In the genomic region with DNA sequence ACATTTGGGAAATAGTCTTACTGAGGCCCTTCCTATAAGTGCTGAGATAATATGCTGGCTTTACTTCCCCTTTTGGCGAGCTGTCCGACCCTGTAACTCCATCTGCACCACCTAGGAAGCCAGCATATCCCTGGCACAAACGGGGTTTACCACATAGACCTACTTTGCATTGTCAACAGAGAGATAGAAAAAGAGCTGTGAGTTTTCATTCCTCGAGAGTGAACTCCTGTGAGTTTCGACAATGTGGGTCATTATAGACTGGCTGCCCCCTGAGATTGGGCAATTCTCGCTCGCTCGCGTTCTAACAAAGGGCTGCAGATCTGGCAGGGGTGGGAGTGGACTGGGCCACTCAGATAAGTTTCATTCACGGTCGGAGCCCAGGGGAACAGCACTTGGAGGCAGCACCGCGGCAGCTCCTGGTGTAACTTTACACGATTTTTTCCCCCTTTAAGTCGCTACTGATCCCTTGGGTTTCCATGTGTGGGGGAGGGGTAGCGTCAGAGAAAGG, we compare ENCODE assay signal across 8 mouse cellular contexts.
DNase-seq lines count a peak whose midpoint lies in the region; ATAC-seq and TF ChIP-seq lines count a peak whose summit lies in the region.

No protein-coding gene starts in this region.

- TF ChIP-seq CTCF in liver, postnatal 0 days (IDR thresholded peaks at IDR 0.05; ENCODE audit: low read depth): no peak

- H3K4me2 ChIP-seq in embryonic facial prominence, embryonic 12.5 days (replicated peaks): peak overlapping the region; percentile 52
- H3K4me2 ChIP-seq in hindbrain, embryonic 14.5 days (replicated peaks): peak overlapping the region; percentile 52
- H3K4me2 ChIP-seq in liver, postnatal 0 days (ENCODE audit: low read depth, low read length): peak overlapping the region; percentile 70
- peak overlapping the region; percentile 56 for H3K4me2 ChIP-seq in stomach, embryonic 16.5 days (ENCODE audit: low read depth, low read length)

- peak; percentile 15; the same call in 1 of the 2 replicates for ATAC-seq in frontal cortex, adult (ENCODE audit: low TSS enrichment)
- peak; percentile 67; the same call in 1 of the 2 replicates for ATAC-seq in embryonic facial prominence, embryonic 12.5 days (ENCODE audit: insufficient number of reproducible peaks, insufficient read depth, low FRiP score, low TSS enrichment)
- ATAC-seq in hindbrain, embryonic 14.5 days (ENCODE audit: low FRiP score): peak; percentile 64
- ATAC-seq in liver, postnatal 0 days: peak; percentile 56; the same call in 1 of the 2 replicates
- ATAC-seq in stomach, embryonic 16.5 days (ENCODE audit: insufficient read depth, low FRiP score): no peak; the same call in 1 of the 2 replicates
- no peak for ATAC-seq in activated CD4-positive, CD25-positive, alpha-beta regulatory T cell, adult 4 months

- no peak overlapping the region for H3K27ac ChIP-seq in embryonic facial prominence, embryonic 12.5 days
- no peak overlapping the region for H3K27ac ChIP-seq in hindbrain, embryonic 14.5 days
- peak overlapping the region; percentile 60 for H3K27ac ChIP-seq in liver, postnatal 0 days (ENCODE audit: low read depth)
- no peak overlapping the region; the same call in 1 of the 2 replicates for H3K27ac ChIP-seq in stomach, embryonic 16.5 days (ENCODE audit: low read length)

- peak overlapping the region; percentile 21; the same call in 1 of the 2 replicates for H3K4me3 ChIP-seq in embryonic facial prominence, embryonic 12.5 days
- peak overlapping the region; percentile 17 for H3K4me3 ChIP-seq in hindbrain, embryonic 14.5 days (replicated peaks; ENCODE audit: low read length)
- peak overlapping the region; percentile 34 for H3K4me3 ChIP-seq in liver, postnatal 0 days (ENCODE audit: low read depth, low read length)
- peak overlapping the region; percentile 21 for H3K4me3 ChIP-seq in stomach, embryonic 16.5 days (replicated peaks; ENCODE audit: low read length)

- 3% methylated on average over 16 of the region's 16 CpGs for WGBS in embryonic facial prominence, embryonic 12.5 days
- whole genome bisulfite sequencing in hindbrain, embryonic 14.5 days: 6% methylated on average over 16 of the region's 16 CpGs
- 5% methylated on average over 16 of the region's 16 CpGs for WGBS in liver, postnatal 0 days (ENCODE audit: insufficient replicate concordance)
- WGBS in stomach, embryonic 16.5 days: 13% methylated on average over 16 of the region's 16 CpGs

- no peaks in the 10 kb centered on the region for H3K9me3 ChIP-seq in embryonic facial prominence, embryonic 12.5 days
- no peaks in the 10 kb centered on the region for H3K9me3 ChIP-seq in hindbrain, embryonic 14.5 days (ENCODE audit: control insufficient read depth, low read length)
- no peaks in the 10 kb centered on the region for H3K9me3 ChIP-seq in liver, postnatal 0 days (ENCODE audit: low read length)
- no peaks in the 10 kb centered on the region for H3K9me3 ChIP-seq in stomach, embryonic 16.5 days (replicated peaks; ENCODE audit: control insufficient read depth, low read length)

- H3K9ac ChIP-seq in embryonic facial prominence, embryonic 12.5 days: no peak overlapping the region
- peak overlapping the region; percentile 26 for H3K9ac ChIP-seq in hindbrain, embryonic 14.5 days
- H3K9ac ChIP-seq in liver, postnatal 0 days (replicated peaks): peak overlapping the region; percentile 49
- H3K9ac ChIP-seq in stomach, embryonic 16.5 days (ENCODE audit: low read length): peak overlapping the region; percentile 49

- no peak for DNase-seq in frontal cortex, adult 2 months (ENCODE audit: extremely low spot score in 1 of 2, low spot score in 1 of 2)
- DNase-seq in hindbrain, embryonic 14.5 days (ENCODE audit: low spot score): peak; percentile 51
- peak; percentile 55 for DNase-seq in liver, postnatal 0 days
- DNase-seq in spleen, postnatal 4 days (ENCODE audit: low spot score in 2 of 2): no peak

- no peaks in the 10 kb centered on the region for H3K27me3 ChIP-seq in embryonic facial prominence, embryonic 12.5 days
- no peaks in the 10 kb centered on the region for H3K27me3 ChIP-seq in hindbrain, embryonic 14.5 days (ENCODE audit: control insufficient read depth, insufficient read depth, low read length)
- no peaks in the 10 kb centered on the region for H3K27me3 ChIP-seq in liver, postnatal 0 days (ENCODE audit: insufficient read depth, low read length)
- no peaks in the 10 kb centered on the region for H3K27me3 ChIP-seq in stomach, embryonic 16.5 days (ENCODE audit: control insufficient read depth, insufficient read depth, low read length)

- H3K36me3 ChIP-seq in embryonic facial prominence, embryonic 12.5 days: no peaks in the 10 kb centered on the region
- H3K36me3 ChIP-seq in hindbrain, embryonic 14.5 days (replicated peaks; ENCODE audit: control insufficient read depth, insufficient read depth): no peaks in the 10 kb centered on the region
- H3K36me3 ChIP-seq in liver, postnatal 0 days (replicated peaks; ENCODE audit: insufficient read depth, low read length): no peaks in the 10 kb centered on the region
- H3K36me3 ChIP-seq in stomach, embryonic 16.5 days (ENCODE audit: control insufficient read depth, insufficient read depth, low read length): no peaks in the 10 kb centered on the region

- peaks cover 51% of the 10 kb centered on the region for H3K4me1 ChIP-seq in embryonic facial prominence, embryonic 12.5 days
- peaks cover 19% of the 10 kb centered on the region for H3K4me1 ChIP-seq in hindbrain, embryonic 14.5 days (replicated peaks; ENCODE audit: control insufficient read depth, insufficient read depth, low read length)
- peaks cover 35% of the 10 kb centered on the region for H3K4me1 ChIP-seq in liver, postnatal 0 days (ENCODE audit: insufficient read depth)
- peaks cover 30% of the 10 kb centered on the region for H3K4me1 ChIP-seq in stomach, embryonic 16.5 days (ENCODE audit: control insufficient read depth, insufficient read depth, low read length)

- no peak for TF ChIP-seq EP300 in liver, postnatal 0 days (IDR thresholded peaks at IDR 0.05; ENCODE audit: low read depth)

Comparison
In these comparisons a context has a peak if more than half of its experiments do, and no peak if none do; other contexts are left out.
1. ATAC-seq: peak in frontal cortex, adult (single experiment), embryonic facial prominence, embryonic 12.5 days (single experiment), hindbrain, embryonic 14.5 days (single experiment) and liver, postnatal 0 days (single experiment); none in stomach, embryonic 16.5 days (single experiment) and activated CD4-positive, CD25-positive, alpha-beta regulatory T cell, adult 4 months (single experiment).
2. DNase-seq: peak in hindbrain, embryonic 14.5 days (single experiment) and liver, postnatal 0 days (single experiment); none in frontal cortex, adult 2 months (0 of 2) and spleen, postnatal 4 days (0 of 2).
3. Peak in every context shown above with its lines, with median percentiles within 50 percentile points of each other: H3K4me2 ChIP-seq and H3K4me3 ChIP-seq.